Mouse (Mus musculus) telencephalon, adult 2 months (tissue): Measurements from ENCODE around the gene Gtf2a1.
"Not testable (repeated sequence)": the region's sequence is repeated elsewhere in the genome, so short reads cannot be mapped to it uniquely, and the experiment has no call there.

ENCODE experiments used
- DNase-seq: peaks from one replicate; pipeline ENCODE4 v3.0.0-alpha.2; 2011; ENCODE audit warnings: low read depth, low spot score

The Gtf2a1 gene

DNA sequence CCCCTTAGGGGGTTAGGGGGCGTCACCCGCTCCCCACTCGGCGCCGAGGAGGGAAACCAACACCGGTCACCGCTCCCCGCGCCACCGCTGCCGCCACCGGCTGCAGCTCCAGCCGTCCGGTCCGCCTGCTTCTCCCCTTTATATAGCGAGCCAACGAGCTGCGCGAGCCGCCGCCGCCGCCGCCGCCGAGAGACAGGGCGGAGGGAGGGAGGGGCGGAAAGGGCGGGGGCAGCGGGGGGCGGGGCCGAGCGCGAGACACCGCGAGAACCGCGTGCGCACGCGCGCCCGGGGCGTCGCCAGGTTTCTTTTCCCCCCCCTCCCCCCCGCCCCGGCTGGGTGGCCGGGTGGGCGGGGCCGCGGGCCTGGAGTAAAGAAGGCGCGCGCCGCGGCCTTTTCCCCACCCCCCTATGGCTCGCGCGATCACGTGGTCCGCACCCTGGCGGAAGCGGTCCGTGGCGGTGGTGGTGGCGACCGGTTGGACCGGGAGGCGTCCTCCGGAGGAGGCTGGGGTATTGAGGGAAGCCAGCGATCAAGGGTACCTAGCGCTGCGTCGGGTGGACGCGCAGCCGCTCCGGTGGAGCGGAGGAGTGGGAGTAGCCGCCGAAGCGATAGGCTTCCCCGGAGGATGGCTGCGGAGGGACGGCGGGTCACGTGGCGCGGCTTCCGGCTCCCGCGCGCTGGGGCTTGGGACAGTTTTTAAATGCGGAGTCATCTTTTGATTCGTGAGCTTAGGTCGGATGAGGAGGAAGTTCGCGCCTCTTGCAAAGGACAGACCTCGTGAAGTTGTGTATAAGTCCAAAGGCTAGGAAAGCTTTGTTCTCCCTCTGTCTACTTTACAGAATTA is at the start of gene Gtf2a1:
TSS of gene Gtf2a1 (minus strand) at position 641 of the 844 bp plus-strand sequence.
- DNase-seq, result peak; percentile 84

DNA sequence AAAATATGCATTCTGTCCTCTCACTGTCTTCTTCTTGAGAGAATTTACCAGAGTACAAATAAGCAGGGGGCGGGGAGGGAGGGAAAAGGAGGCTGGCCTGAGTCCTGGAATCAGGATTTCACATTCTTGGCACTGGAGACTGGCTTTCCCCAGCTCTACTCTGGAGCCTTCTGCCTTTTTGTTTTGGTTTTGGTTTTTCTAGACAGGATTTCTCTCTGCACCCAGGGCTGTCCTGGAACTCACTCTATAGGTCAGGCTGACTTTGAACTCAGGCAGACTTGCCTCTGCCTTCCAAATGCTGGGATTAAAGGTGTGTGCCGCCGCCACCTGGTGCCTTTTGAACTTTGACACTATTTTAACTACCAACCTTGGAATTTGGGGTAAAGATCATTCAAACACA is 48.1 kb upstream of the Gtf2a1 start:
- no peak for DNase-seq

DNA sequence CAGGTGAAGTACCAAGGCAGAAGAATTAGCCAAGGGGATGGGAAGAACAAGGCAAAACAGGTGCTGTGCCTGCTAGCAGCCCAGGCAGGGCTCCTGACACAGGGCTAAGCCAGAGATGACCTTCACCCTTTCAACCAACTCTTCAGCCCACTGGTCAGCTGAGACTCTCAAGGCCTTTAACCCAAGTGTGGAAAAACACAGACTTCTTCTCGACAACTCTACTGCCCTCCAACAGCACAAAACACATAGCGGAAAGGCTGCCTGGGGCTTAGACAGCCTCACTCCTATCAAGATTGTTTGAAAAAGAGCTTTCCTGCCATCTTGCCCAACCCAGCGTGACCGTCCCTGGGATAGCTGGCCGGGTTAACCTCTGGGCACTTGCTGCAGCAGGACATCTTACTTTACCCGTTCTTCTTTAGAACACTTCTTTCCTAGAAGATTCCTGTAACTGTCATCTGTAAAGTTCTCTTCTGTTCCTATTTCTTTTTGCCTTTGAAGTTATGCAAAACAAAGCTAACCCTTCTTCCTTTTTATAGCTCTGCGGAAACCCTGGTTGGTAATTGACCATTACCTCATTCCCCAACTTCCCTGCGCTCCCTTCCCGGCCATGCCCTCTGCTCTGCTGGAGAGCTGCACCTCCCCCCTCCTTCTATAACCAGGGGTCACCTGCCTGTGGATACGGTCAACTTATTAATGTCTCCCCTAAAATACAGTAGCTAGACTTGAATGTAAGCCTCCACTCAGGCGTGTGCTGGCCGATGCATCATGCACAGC is 47.0 kb upstream of the Gtf2a1 start:
- DNase-seq, result no peak

DNA sequence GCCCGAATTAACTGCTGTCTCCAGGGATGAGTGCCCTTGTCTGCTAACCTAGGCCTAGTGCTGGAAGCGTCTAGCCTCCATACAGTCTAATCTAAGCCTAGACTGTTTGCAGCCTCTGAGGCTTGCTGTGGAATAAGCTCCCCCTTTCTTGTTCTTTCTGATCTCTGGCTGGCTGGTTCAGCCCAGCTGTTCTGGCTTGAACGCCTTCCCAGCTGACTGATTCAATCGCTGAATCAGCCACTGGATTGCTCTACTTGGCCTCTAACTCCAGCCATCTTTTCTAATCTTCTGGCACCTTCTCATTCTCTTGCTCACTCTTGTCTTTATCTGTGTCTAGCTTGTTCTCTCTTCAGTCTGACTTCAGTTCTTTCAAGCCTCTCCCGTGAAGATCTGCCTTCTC is 36.2 kb upstream of the Gtf2a1 start:
- DNase-seq, result no peak

DNA sequence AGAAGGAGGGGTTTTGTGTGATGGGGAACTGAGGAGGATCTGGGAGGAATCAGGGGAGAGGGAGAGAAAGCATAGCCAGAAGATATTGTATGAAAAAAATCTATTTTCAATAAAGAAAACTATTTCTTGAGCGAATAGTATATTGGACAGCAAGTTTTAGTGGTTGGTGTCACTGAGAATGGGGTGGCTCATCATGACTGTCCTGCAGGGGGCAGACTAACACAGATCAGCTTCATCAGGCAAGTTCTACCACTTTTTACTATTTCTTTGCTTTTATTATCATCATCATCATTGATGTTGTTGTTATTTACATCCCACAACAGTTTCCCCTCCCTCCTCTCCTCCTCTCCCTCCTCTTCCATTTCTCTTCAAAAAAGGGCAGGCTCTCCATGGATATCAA is 34.7 kb upstream of the Gtf2a1 start:
- no peak for DNase-seq

DNA sequence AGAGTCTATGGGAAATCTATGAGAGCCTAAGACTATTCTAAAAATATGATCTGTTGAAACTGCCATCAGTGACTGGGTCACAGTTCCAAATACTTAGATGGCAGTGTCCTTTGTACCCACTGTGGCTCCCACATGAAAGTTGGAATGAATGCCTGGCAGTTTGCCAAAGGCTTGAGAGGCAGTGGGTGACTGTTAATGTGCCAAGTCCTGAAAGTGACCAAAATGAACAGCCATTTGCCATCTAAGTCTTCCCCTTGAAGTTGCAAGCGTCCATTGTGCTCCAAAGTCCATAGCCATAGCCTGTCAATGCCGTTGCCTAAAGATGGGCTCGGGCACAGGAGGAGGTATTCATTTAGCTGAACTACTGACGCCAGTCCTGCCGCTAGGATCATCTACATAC is 19.1 kb upstream of the Gtf2a1 start:
- DNase-seq, result no peak

DNA sequence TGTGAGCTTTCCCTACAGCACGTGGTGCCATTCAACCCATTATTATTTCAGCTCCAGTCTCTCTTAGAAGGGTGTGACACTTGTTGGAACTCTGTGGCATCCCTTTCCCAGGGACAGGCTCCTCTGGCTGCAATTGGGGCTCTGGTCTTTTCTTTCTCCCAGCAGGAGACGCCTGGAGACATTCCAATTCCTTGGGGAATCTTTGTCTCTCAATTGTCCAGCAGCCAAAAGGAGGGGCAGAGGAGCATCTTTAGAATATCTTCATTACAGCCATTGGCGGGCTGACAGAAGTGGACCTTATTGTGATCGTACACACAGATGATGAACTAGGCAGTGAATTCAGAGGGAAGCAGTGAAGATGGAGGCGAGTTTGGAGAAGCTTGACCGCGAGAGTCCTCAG is 17.4 kb upstream of the Gtf2a1 start:
- DNase-seq, result no peak

DNA sequence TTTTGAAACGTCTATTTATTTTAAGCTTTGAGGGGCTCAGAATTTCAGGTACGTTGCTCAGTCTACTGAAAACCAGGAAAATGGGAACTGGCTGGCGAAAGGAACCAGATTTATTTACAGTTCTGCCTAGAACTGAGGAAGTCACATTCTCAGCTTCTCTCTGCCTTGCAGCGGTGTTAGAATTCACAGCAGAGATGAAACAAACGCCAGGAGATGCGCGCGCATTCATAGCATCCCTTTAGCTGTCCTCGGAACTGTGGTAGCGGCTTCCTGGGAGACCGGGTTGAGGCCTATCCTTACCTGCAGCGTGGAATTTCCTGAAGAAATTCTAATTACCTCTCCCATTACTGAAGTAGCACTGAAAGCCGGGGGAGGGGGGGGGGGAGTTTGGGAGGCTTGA is 16.4 kb upstream of the Gtf2a1 start:
- no peak for DNase-seq

DNA sequence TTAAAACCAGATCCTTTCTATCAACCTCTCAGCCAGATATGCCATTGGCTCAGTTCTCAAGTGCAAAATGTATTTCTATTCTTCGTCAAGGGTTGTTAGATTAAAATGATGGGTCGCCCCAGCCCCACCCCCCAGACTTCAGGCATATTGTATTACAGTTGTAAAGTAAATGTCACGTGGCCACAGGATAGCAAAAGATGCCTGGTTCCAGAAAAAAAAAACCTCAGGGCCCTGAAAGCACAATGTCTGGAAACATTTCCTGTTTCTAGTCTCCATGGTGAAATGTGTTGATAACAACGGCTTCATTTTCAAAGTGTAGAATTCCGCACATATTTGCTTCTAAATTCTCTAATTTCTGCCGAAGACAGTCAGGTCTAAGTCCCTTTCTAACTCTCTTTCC is 14.3 kb upstream of the Gtf2a1 start:
- no peak for DNase-seq

DNA sequence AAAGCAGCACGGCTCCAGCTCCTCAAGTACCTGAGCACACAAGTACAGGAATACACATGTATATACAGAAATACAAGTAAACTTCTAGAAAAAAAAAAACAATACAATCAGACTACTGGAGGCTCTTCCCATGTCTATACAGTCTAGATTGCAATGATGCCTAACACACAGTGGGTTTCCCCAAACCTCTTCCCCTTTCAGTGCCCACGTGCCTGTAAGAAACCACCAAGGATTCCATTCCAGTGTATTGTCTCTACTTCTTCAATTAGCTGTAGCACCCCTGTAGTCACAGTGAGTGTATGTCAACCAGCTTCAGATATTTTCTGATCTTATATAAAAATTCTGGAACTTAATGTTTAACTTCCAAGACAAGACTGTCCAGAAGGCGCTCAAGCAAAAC is 1.8 kb upstream of the Gtf2a1 start:
- DNase-seq, result no peak

DNA sequence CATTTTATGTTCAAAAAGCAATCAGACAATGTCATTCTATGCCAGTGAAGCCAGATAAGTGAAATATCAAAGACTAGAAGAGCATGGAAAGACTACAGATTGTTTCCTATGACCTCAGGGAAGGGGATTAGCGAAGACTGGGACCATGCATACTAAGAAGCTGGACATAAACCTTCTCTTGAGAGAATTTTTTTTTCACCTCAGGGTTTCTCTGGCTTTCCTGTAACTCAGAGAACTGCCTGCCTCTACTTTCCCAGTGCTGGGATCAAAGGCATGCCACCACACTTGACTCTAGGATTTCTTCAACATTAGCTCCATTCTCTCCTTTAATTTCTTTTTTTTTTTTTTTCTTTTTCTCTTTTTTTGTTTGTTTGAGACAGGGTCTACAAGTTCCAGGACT is 904 bp upstream of the Gtf2a1 start:
- no peak for DNase-seq

DNA sequence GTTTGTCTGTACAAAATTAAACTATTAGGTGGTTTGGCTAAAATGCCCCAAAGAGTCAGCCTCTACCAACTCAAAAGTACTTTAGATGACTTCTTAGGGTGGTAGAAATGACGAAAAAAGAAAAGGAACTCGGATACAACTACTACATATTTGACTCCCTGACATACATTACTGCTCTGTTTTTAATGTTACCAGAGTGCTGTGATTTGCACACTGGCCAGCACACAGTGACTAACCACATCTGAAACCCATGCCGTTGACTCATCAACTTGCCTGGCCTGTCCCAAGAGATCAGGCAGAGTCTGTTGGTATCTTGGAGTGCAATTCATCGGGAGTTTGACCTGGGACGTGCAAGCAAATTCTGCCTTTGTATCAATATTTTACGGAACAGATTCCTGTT is 429 bp upstream of the Gtf2a1 start:
- no peak for DNase-seq

DNA sequence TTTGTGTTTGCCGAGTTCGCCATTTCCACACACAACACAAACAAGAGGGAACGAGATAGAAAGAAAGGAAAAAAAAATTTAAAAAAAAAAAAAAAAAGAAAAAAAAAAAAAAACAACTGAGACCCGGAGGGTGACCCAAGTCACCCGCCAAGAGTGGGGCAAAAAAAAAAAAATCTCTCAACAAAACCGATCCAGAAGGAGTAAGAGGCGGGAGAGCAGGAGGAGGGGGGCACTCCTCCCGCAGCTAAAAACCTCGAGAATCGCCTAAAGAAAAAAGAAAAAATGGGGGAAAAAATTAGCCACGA is 793 bp downstream of the Gtf2a1 start:
- DNase-seq, result no peak

DNA sequence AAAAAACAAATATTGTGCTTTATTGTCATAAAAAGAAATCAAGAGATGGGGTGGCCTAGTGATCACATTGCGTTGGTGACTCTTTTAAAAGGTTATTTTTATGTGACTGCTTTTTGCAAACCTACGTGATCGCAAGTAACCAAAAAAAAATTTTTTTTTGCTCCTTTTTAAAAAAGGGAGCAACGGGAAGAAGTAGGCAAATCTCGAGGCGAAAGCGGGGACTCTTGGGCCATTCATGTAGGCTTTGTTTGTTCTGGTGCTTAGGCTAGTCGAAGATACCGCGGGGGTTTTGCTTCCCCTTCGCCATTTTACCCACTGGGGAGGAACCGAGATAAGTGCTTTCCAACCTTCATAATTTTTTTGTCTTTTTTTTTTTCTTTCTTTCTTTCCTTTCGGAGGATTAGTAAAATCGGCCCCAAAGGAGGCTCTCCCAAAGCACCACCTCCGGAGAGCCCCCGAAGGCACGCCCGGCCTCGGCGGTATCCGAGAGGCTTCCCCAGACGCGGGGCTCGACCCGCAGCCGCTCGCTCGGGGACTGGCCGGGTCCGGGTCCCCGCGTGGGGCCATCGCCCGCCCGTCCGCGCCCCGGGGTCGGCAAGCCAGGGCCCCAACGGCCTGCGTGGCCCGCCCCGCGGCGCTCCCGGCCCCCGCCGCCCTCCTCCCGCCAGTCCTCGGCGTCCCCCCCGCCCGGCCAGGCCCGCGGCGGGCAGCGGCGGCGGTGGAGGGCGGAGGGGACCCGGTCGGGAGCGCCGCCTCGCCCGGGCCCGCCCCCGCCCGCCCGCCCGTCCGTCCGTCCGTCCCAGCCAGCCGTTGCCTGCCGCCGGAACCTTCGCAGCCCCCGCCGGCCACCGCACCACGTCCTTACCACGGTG is 1.4 kb downstream of the Gtf2a1 start:
- DNase-seq, result no peak

DNA sequence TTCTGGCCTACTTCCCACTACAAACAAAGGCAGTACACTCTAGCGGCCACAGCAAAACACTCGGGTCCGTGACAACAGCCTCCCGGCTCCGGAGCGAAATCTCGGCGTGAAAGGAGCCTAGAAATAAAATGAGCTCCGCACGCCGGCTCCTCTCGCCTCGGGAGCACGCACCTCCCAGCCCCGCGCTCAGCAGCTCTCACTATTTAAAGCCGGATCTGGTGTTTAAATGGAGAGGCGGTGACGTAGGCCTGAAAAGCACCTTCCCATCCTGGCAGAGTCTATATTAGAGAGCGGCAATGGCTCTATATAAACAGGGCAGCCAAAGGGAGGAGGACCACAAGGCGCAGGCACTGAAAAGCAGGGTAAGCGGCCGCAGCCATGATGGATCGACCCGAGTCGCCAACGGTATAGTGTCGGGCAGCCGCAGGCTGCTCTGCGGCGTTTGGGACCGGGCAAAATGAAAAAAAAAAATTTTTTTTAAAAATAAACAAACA is 2.1 kb downstream of the Gtf2a1 start:
- DNase-seq, result peak; percentile 89

DNA sequence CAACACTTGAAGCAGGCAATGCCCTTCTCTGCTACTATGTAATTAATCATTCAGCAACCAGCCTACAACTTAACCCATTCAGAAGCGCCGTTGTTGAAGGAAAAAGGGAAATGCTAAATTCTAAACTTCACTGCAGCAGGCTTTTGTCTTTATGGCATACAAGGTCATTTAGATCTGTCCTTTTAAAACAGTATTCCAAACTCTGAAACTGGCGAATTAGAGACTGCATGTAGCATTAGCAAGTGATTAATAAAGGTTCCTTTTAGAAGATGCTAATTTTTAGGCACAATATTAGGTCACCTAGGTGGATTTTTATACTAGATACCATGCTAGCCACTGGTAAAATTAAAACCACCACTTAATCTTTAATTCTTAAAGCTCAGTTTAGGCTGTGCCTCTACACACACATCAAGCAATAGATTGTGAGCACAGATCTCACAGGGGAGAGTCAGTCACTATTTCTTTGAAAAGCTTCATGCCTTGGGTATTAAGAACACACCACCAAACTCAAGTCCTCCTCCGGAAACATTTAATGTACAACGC is 2.7 kb downstream of the Gtf2a1 start:
- no peak for DNase-seq

DNA sequence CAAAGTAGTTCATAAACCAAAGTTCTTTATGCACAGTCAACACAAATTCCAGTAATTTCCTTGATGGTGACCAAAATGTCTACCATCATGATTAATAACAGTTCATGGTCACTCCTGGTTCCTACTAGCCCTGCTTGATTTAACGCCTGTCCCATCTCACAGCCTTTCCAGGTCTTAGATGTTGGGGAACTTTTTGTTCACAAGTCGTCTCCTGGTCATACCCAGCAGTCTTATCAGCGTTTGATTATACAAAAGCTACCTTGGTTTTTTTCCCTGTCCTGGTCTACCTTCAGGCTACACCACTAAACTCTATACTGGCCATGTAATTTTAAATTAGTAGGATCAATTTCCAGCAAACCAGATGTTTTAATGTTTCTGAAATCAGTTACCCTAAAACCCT is 3.2 kb downstream of the Gtf2a1 start:
- DNase-seq, result no peak

DNA sequence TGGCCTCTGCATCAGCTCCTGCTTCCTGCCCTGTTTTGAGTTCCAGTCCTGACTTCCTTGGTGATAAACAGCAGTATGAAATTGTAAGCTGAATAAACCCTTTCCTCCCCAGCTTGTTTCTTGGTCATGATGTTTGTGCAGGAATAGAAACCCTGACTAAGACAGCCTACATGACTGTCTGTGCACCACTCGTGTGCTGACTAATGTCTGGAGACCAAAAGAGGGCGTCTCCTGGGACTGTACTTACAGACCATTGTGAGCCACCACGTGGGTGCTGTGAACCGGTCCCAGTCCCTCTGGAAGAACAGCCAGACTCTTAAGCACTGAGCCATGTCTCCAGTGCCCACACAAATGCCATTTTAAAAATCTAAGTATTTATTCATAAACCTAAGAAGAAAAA is 4.5 kb downstream of the Gtf2a1 start:
- not testable (repeated sequence) for DNase-seq

DNA sequence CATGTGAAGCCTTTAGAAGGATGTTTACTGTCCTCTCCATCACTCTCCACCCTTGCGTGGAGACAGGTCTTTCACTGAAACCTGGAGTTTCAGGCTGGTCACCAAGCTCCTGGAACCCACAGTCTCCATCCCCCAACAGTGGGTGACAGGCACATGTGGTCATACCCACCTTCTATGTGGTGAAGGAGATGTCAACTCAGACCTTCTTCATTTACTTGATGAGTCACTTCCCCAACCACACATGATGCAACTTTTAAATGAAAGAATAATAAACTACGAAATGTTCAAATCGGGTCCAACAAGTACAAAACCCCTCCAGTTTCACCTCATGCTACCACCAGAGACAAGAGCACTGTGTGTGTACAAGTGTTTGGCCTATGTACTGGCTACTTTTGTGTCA is 5.1 kb downstream of the Gtf2a1 start:
- no peak for DNase-seq

DNA sequence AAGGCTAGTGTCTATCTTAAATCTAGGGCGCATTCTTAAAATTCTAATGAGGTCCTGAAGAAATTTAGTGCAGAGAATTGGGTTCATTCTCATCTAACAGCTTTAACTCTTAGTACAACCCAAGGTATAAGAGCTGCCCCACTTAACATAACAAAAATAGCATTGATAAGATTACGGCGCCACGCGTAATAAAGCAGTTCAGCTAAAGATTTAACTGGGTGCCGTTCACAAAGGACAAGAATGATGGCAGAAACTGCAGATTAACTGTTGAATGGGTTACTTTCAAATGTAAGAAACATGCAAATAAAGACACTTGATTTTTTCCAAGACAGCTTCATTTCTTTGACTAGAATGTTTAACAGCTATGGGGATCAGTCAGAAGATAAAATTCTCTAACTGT is 6.9 kb downstream of the Gtf2a1 start:
- DNase-seq, result no peak

DNA sequence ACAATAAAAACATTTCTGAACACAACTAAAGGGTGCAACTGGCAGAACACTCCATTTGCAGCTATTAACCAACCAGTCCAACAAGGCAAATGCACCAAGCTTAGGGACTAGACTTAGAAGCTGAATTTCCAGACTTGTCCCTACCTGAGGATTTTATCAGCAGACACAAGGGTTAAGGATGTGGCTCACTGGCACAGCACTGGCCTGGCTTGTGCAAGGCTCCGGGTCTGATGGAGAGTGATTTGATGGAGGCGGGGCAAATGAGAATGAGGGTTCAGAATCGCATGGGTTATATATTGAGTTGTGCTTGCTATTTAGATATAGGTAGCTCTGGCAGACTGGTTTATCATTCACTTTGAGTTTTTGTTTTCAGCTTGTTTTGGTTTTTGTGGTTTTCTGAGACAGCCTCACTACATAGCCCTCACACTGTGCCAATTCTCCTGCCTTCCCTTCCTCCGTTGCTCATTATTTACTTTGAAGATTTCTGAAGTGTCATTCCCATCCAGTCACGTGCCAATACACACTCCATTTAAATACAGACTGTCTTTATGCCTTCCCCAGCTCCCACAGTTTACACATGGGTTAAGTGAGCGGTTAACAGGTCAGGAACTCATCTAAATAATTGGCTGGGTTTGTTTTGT is 7.8 kb downstream of the Gtf2a1 start:
- DNase-seq, result no peak
